Mouse (Mus musculus): ENCODE results near the gene Spint4. TPM values are rescaled to one million over a fixed set of nuclear protein-coding genes. Genes with fewer than 3 reads are reported as not detected.

Gene Spint4
- total RNA-seq (2023; ENCODE audit: inconsistent age), result not detected in 4 replicates

GRCm38 (mm10) chr2:164698201-164698600 lies at the start of gene Spint4:
Gene Spint4 (plus strand): TSS chr2:164698501.

GRCm38 (mm10) chr2:164655858-164656257 lies 42.4 kb upstream of the Spint4 start, which contains the start of gene Wfdc10:
Gene Wfdc10 (plus strand): TSS chr2:164656046.

GRCm38 (mm10) chr2:164656483-164656882 lies 41.8 kb upstream of the Spint4 start, which contains the start of gene Wfdc9:
Gene Wfdc9 (minus strand): TSS chr2:164656583.

GRCm38 (mm10) chr2:164673987-164674386 lies 24.3 kb upstream of the Spint4 start, which contains the start of gene Wfdc11:
Gene Wfdc11 (minus strand): TSS chr2:164674087.

GRCm38 (mm10) chr2:164684807-164685206 lies 13.5 kb upstream of the Spint4 start, which contains the start of gene Wfdc13:
Gene Wfdc13 (plus strand): TSS chr2:164685107.

GRCm38 (mm10) chr2:164715005-164715404 lies 16.7 kb downstream of the Spint4 start, which contains the start of gene Spint5:
Gene Spint5 (plus strand): TSS chr2:164715305.

GRCm38 (mm10) chr2:164745843-164746479 lies 47.7 kb downstream of the Spint4 start, which contains the start of the genes Wfdc3 and Dnttip1:
Gene Wfdc3 (minus strand): TSS chr2:164745931.
Gene Dnttip1 (plus strand): TSS chr2:164745983.

Other genes starting within 250 kb of the Spint4 start
- 52.1 to 63.2 TPM (median 59.2 TPM) in 4 replicates for gene Sys1, start 241.5 kb upstream of the Spint4 start, total RNA-seq (2023; ENCODE audit: inconsistent age)
- 2.1 to 5.1 TPM in 2 of 4 replicates, not detected in the others for gene Gm20458, start 237.5 kb upstream of the Spint4 start, total RNA-seq (2023; ENCODE audit: inconsistent age)
- not detected in 4 replicates for gene Trp53tg5, start 224.8 kb upstream of the Spint4 start, total RNA-seq (2023; ENCODE audit: inconsistent age)
- gene Dbndd2, start 212.4 kb upstream of the Spint4 start, total RNA-seq (2023; ENCODE audit: inconsistent age), result 5.2 to 7.2 TPM (median 6.9 TPM) in 4 replicates
- 69.4 to 79.5 TPM (median 75.7 TPM) in 4 replicates for gene Pigt, start 201.0 kb upstream of the Spint4 start, total RNA-seq (2023; ENCODE audit: inconsistent age)
- not detected in 4 replicates for gene Wfdc2, start 136.1 kb upstream of the Spint4 start, total RNA-seq (2023; ENCODE audit: inconsistent age)
- not detected in 4 replicates for gene Spint3, start 125.0 kb upstream of the Spint4 start, total RNA-seq (2023; ENCODE audit: inconsistent age)
- gene Wfdc6a, start 113.1 kb upstream of the Spint4 start, total RNA-seq (2023; ENCODE audit: inconsistent age), result not detected in 4 replicates
- gene Eppin, start 104.9 kb upstream of the Spint4 start, total RNA-seq (2023; ENCODE audit: inconsistent age), result not detected in 4 replicates
- not detected in 4 replicates for gene Wfdc6b, start 85.0 kb upstream of the Spint4 start, total RNA-seq (2023; ENCODE audit: inconsistent age)
- gene Wfdc8, start 84.9 kb upstream of the Spint4 start, total RNA-seq (2023; ENCODE audit: inconsistent age), result not detected in 4 replicates
- not detected in 4 replicates for gene Wfdc16, start 59.7 kb upstream of the Spint4 start, total RNA-seq (2023; ENCODE audit: inconsistent age)
- not detected in 4 replicates for gene Wfdc10, start 42.5 kb upstream of the Spint4 start, total RNA-seq (2023; ENCODE audit: inconsistent age)
- not detected in 4 replicates for gene Wfdc9, start 41.9 kb upstream of the Spint4 start, total RNA-seq (2023; ENCODE audit: inconsistent age)
- not detected in 4 replicates for gene Wfdc11, start 24.4 kb upstream of the Spint4 start, total RNA-seq (2023; ENCODE audit: inconsistent age)
- not detected in 4 replicates for gene Wfdc13, start 13.4 kb upstream of the Spint4 start, total RNA-seq (2023; ENCODE audit: inconsistent age)
- not detected in 4 replicates for gene Spint5, start 16.8 kb downstream of the Spint4 start, total RNA-seq (2023; ENCODE audit: inconsistent age)
- gene Wfdc3, start 47.4 kb downstream of the Spint4 start, total RNA-seq (2023; ENCODE audit: inconsistent age), result not detected in 4 replicates
- gene Dnttip1, start 47.5 kb downstream of the Spint4 start, total RNA-seq (2023; ENCODE audit: inconsistent age), result 35.3 to 43.4 TPM (median 39.6 TPM) in 4 replicates
- 2.6 to 4.9 TPM (median 3.6 TPM) in 4 replicates for gene Ube2c, start 71.4 kb downstream of the Spint4 start, total RNA-seq (2023; ENCODE audit: inconsistent age)
- not detected in 4 replicates for gene Tnnc2, start 81.5 kb downstream of the Spint4 start, total RNA-seq (2023; ENCODE audit: inconsistent age)
- gene Snx21, start 87.3 kb downstream of the Spint4 start, total RNA-seq (2023; ENCODE audit: inconsistent age), result 0.60 to 1.5 TPM (median 0.69 TPM) in 4 replicates
- 57.2 to 73.3 TPM (median 63.9 TPM) in 4 replicates for gene Acot8, start 106.4 kb downstream of the Spint4 start, total RNA-seq (2023; ENCODE audit: inconsistent age)
- 3.1 to 4.3 TPM (median 3.6 TPM) in 4 replicates for gene Zswim3, start 106.6 kb downstream of the Spint4 start, total RNA-seq (2023; ENCODE audit: inconsistent age)
- 7.8 to 9.8 TPM (median 8.5 TPM) in 4 replicates for gene Zswim1, start 124.2 kb downstream of the Spint4 start, total RNA-seq (2023; ENCODE audit: inconsistent age)
- 0.69 to 0.74 TPM in 2 of 4 replicates, not detected in the others for gene Spata25, start 130.0 kb downstream of the Spint4 start, total RNA-seq (2023; ENCODE audit: inconsistent age)
- gene Ctsa, start 134.4 kb downstream of the Spint4 start, total RNA-seq (2023; ENCODE audit: inconsistent age), result 200 to 233 TPM (median 214 TPM) in 4 replicates
- 4.5 to 5.9 TPM (median 4.9 TPM) in 4 replicates for gene Neurl2, start 135.0 kb downstream of the Spint4 start, total RNA-seq (2023; ENCODE audit: inconsistent age)
- gene Pltp, start 159.2 kb downstream of the Spint4 start, total RNA-seq (2023; ENCODE audit: inconsistent age), result 8.8 to 12.8 TPM (median 10.6 TPM) in 4 replicates
- gene Pcif1, start 180.8 kb downstream of the Spint4 start, total RNA-seq (2023; ENCODE audit: inconsistent age), result 91.0 to 95.0 TPM (median 92.9 TPM) in 4 replicates
- 56.4 to 63.7 TPM (median 59.9 TPM) in 4 replicates for gene Zfp335, start 213.3 kb downstream of the Spint4 start, total RNA-seq (2023; ENCODE audit: inconsistent age)
- 0.36 to 0.55 TPM (median 0.42 TPM) in 4 replicates for gene Mmp9, start 242.3 kb downstream of the Spint4 start, total RNA-seq (2023; ENCODE audit: inconsistent age)

All from B cell, adult (primary cell).